Mouse (Mus musculus) E14TG2a.4 (cell line): ENCODE data around the gene Nt5c2.

Source experiments
- CTCF ChIP-seq: conservative IDR thresholded peaks from 2 replicates; pipeline ENCODE4 v1.5.1; 2014; ENCODE audit warnings: low read length
- NANOG ChIP-seq: IDR thresholded peaks from 2 replicates; pipeline ENCODE4 v1.6.1; 2014; ENCODE audit warnings: borderline replicate concordance, low read length, mixed read lengths
- POU5F1 ChIP-seq: IDR thresholded peaks from 2 replicates; pipeline ENCODE4 v1.6.1; 2014; ENCODE audit warnings: low read length, borderline replicate concordance

GRCm38 (mm10) chr19:46875790-46876189, 139.2 kb downstream of the Nt5c2 start:
- TF ChIP-seq CTCF (peak; percentile 68), POU5F1 (no peak), NANOG (no peak)
